ENCODE assay signal across 8 mouse cellular contexts in genomic region chr2:85098824-85099511, GRCm38 (mm10). TPM values are rescaled to one million over a fixed set of nuclear protein-coding genes. Genes with fewer than 3 reads are reported as not detected.
DNase-seq lines count a peak whose midpoint lies in the region; ATAC-seq lines count a peak whose summit lies in the region.

No protein-coding gene starts in this region.

- H3K4me2 ChIP-seq in midbrain, embryonic 13.5 days (replicated peaks) = no peak overlapping the region
- no peak overlapping the region for H3K4me2 ChIP-seq in heart, embryonic 11.5 days

- no peaks in the 10 kb centered on the region for H3K4me1 ChIP-seq in midbrain, embryonic 13.5 days (replicated peaks)
- peaks cover 8% of the 10 kb centered on the region; the same call in 1 of the 2 replicates for H3K4me1 ChIP-seq in midbrain, embryonic 10.5 days
- H3K4me1 ChIP-seq in heart, embryonic 11.5 days (ENCODE audit: control insufficient read depth, insufficient read depth, low read length) = no peaks in the 10 kb centered on the region

- no peak for DNase-seq in midbrain, embryonic 10.5 days (ENCODE audit: low spot score)
- peak; percentile 80 to 82 for DNase-seq in kidney, postnatal 36 days
- peak; percentile 53 for DNase-seq in skeletal muscle tissue, adult 2 months (ENCODE audit: low read depth, low spot score)
- DNase-seq in frontal cortex, postnatal 14 days (ENCODE audit: low spot score in 2 of 2) = no peak
- DNase-seq in frontal cortex, postnatal 10 days (ENCODE audit: low spot score in 2 of 2) = no peak

- H3K27ac ChIP-seq in midbrain, embryonic 13.5 days = no peak overlapping the region
- H3K27ac ChIP-seq in midbrain, embryonic 10.5 days (replicated peaks) = no peak overlapping the region
- peak overlapping the region; percentile 78 for H3K27ac ChIP-seq in heart, embryonic 11.5 days (ENCODE audit: low read depth, low read length)

- H3K4me3 ChIP-seq in midbrain, embryonic 13.5 days (replicated peaks) = no peak overlapping the region
- H3K4me3 ChIP-seq in midbrain, embryonic 10.5 days = no peak overlapping the region
- H3K4me3 ChIP-seq in heart, embryonic 11.5 days (ENCODE audit: low read depth, low read length) = no peak overlapping the region

- H3K9ac ChIP-seq in midbrain, embryonic 13.5 days (replicated peaks) = no peak overlapping the region
- H3K9ac ChIP-seq in heart, embryonic 11.5 days (ENCODE audit: low read depth, low read length) = no peak overlapping the region; the same call in 1 of the 2 replicates

- 88% methylated on average over 7 of the region's 7 CpGs for WGBS in midbrain, embryonic 13.5 days
- WGBS in midbrain, embryonic 10.5 days = 81% methylated on average over 7 of the region's 7 CpGs
- 42% methylated on average over 7 of the region's 7 CpGs for WGBS in heart, embryonic 11.5 days (ENCODE audit: insufficient replicate concordance)

- no peaks in the 10 kb centered on the region for H3K27me3 ChIP-seq in midbrain, embryonic 13.5 days
- H3K27me3 ChIP-seq in midbrain, embryonic 10.5 days (ENCODE audit: low read depth, poor library complexity, severe bottlenecking) = no peaks in the 10 kb centered on the region
- no peaks in the 10 kb centered on the region for H3K27me3 ChIP-seq in heart, embryonic 11.5 days (ENCODE audit: control insufficient read depth, insufficient read depth, low read length)

- H3K9me3 ChIP-seq in midbrain, embryonic 13.5 days = peaks cover 6% of the 10 kb centered on the region
- no peaks in the 10 kb centered on the region for H3K9me3 ChIP-seq in midbrain, embryonic 10.5 days (replicated peaks)
- no peaks in the 10 kb centered on the region for H3K9me3 ChIP-seq in heart, embryonic 11.5 days (replicated peaks; ENCODE audit: control insufficient read depth, low read length)

- H3K36me3 ChIP-seq in midbrain, embryonic 13.5 days = no peaks in the 10 kb centered on the region
- H3K36me3 ChIP-seq in midbrain, embryonic 10.5 days = no peaks in the 10 kb centered on the region
- H3K36me3 ChIP-seq in heart, embryonic 11.5 days (ENCODE audit: control insufficient read depth, insufficient read depth, low read length) = no peaks in the 10 kb centered on the region

- ATAC-seq in midbrain, embryonic 13.5 days = 0 out of 2 replicates have a peak, but pooled peaks have one; percentile 18
- peak; percentile 78 for ATAC-seq in heart, embryonic 11.5 days (replicated peaks; ENCODE audit: insufficient number of reproducible peaks, low FRiP score, low TSS enrichment)
- ATAC-seq in erythroblast, adult 5-6 weeks (replicated peaks; ENCODE audit: low FRiP score, poor library complexity, severe bottlenecking) = no peak

RNA-seq across cellular contexts. Expression of gene Aplnr, which starts 37.1 kb away (rescaled TPM):
- polyA plus RNA-seq in midbrain, embryonic 13.5 days (2015; fragmentation: Nextera tagmentation; extraction: Ambion mirVana) = 20.1 and 21.0 TPM in 2 replicates
- polyA plus RNA-seq in midbrain, embryonic 10.5 days (2016; fragmentation: Nextera tagmentation; extraction: Ambion mirVana) = 35.2 and 35.8 TPM in 2 replicates
- 8.9 and 9.7 TPM in 2 replicates for polyA plus RNA-seq in heart, embryonic 11.5 days (2014; fragmentation: Nextera tagmentation; extraction: Ambion mirVana)
- total RNA-seq in erythroblast, adult 5-6 weeks (2015; ENCODE audit: low replicate concordance) = 0.63 TPM in 1 of 2 replicates, not detected in the other
- total RNA-seq in erythroblast, adult 5-6 weeks (2017; ENCODE audit: low replicate concordance) = 0.34 and 0.70 TPM in 2 replicates

RNA-seq across cellular contexts. Expression of gene Tnks1bp1, which starts 51.1 kb away (rescaled TPM):
- 27.1 and 30.9 TPM in 2 replicates for polyA plus RNA-seq in midbrain, embryonic 13.5 days (2015; fragmentation: Nextera tagmentation; extraction: Ambion mirVana)
- polyA plus RNA-seq in midbrain, embryonic 10.5 days (2016; fragmentation: Nextera tagmentation; extraction: Ambion mirVana) = 29.9 and 33.7 TPM in 2 replicates
- 7.0 TPM in 2 replicates for polyA plus RNA-seq in heart, embryonic 11.5 days (2014; fragmentation: Nextera tagmentation; extraction: Ambion mirVana)
- total RNA-seq in erythroblast, adult 5-6 weeks (2015; ENCODE audit: low replicate concordance) = not detected in 2 replicates
- 1.2 and 1.5 TPM in 2 replicates for total RNA-seq in erythroblast, adult 5-6 weeks (2017; ENCODE audit: low replicate concordance)

Comparison
In these comparisons a context has a peak if more than half of its experiments do, and no peak if none do; other contexts are left out.
1. DNase-seq: peak in kidney, postnatal 36 days (2 of 2) and skeletal muscle tissue, adult 2 months (single experiment); none in midbrain, embryonic 10.5 days (single experiment), frontal cortex, postnatal 14 days (0 of 2) and frontal cortex, postnatal 10 days (0 of 2).